Mouse (Mus musculus): ENCODE measurements at regions not wholly inside any gene's neighbourhood (a gene's known extent, or its start where the extent isn't known, plus 50 kb on each side); places are given as distances from the start of the nearest gene placed in this dataset.

DNA sequence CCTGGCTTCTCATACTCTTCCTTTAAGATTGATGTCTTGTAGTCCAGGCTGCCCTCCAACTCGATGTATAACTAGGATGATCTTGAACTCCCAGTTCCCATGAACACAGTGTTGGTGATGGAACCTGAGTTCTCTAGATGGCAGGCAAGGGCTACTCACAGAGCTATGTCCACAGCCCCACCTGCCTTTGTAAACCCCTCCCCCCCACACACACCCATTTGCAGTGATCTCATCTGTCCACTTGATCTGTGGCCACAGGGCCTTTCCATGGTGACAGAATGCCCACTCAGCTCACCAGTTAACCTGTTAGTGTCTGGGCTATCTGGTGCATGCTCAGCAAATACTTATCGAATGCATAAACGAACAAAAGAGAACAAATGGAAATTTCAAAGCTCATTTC, 176.4 kb downstream of the Nucb2 start:
- H3K27me3 ChIP-seq (ENCODE audit: control insufficient read depth, insufficient read depth, insufficient read length): no peaks in the 10 kb centered on the region
- no peaks in the 10 kb centered on the region for H3K36me3 ChIP-seq (ENCODE audit: control insufficient read depth, insufficient read depth)
- no peak overlapping the region for H3K4me3 ChIP-seq (ENCODE audit: insufficient read depth, poor library complexity, severe bottlenecking)
- H3K79me3 ChIP-seq (ENCODE audit: low read depth): no peaks in the 10 kb centered on the region
- no peak for TF ChIP-seq MAX (IDR thresholded peaks at IDR 0.05)
- TF ChIP-seq CTCF (IDR thresholded peaks at IDR 0.05; ENCODE audit: control insufficient read depth, insufficient read depth, insufficient read length): no peak
- no peak for TF ChIP-seq MYOD1 (IDR thresholded peaks at IDR 0.05; ENCODE audit: control insufficient read depth, insufficient read length, low read depth)
- no peak for TF ChIP-seq CEBPB (IDR thresholded peaks at IDR 0.05; ENCODE audit: low read depth)
- no peak for TF ChIP-seq MYOG (IDR thresholded peaks at IDR 0.05; ENCODE audit: control insufficient read depth, extremely low read depth, insufficient read length)
- TF ChIP-seq FOSL1 (IDR thresholded peaks at IDR 0.05; ENCODE audit: insufficient read depth, low read length, poor library complexity, severe bottlenecking): no peak
- no peak for TF ChIP-seq USF1 (IDR thresholded peaks at IDR 0.05; ENCODE audit: low read depth)
- no peaks in the 10 kb centered on the region for H3K79me2 ChIP-seq (ENCODE audit: control insufficient read depth, insufficient read depth)
- no peak overlapping the region for H3ac ChIP-seq (ENCODE audit: control insufficient read depth, insufficient read length, low read depth)

DNA sequence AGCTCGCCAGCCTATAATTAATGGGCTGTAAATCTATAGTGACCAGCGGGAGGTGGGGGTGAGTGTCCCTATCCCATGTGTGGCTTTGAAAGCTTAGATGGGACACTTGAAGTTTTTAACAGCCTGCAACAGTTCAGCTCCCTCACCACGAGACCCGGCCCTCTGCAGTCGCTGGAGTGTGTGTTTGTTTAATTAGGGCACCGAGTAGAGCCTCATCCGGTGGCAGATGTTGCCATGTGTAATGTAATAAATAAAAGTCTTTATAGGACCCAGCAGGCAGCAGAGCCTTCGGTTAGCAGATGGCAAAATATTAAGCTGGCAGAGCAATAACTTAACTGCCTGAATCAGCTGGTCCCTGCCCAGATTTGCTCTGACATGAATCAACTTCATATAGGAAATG, 177.1 kb downstream of the Nucb2 start:
- no peak for TF ChIP-seq MYOD1 (IDR thresholded peaks at IDR 0.05; ENCODE audit: control insufficient read depth, insufficient read length, low read depth)
- no peak for TF ChIP-seq USF1 (IDR thresholded peaks at IDR 0.05; ENCODE audit: low read depth)
- no peak for TF ChIP-seq FOSL1 (IDR thresholded peaks at IDR 0.05; ENCODE audit: insufficient read depth, low read length, poor library complexity, severe bottlenecking)
- TF ChIP-seq CEBPB (IDR thresholded peaks at IDR 0.05; ENCODE audit: low read depth): no peak
- no peak for TF ChIP-seq MAX (IDR thresholded peaks at IDR 0.05)
- no peak for TF ChIP-seq CTCF (IDR thresholded peaks at IDR 0.05; ENCODE audit: control insufficient read depth, insufficient read depth, insufficient read length)
- no peak for TF ChIP-seq MYOG (IDR thresholded peaks at IDR 0.05; ENCODE audit: control insufficient read depth, extremely low read depth, insufficient read length)
- Histone ChIP-seq H3K36me3 (ENCODE audit: control insufficient read depth, insufficient read depth) (no peaks in the 10 kb centered on the region), H3K27me3 (ENCODE audit: control insufficient read depth, insufficient read depth, insufficient read length) (no peaks in the 10 kb centered on the region), H3K79me3 (ENCODE audit: low read depth) (no peaks in the 10 kb centered on the region), H3K4me3 (ENCODE audit: insufficient read depth, poor library complexity, severe bottlenecking) (no peak overlapping the region), H3ac (ENCODE audit: control insufficient read depth, insufficient read length, low read depth) (no peak overlapping the region), H3K79me2 (ENCODE audit: control insufficient read depth, insufficient read depth) (no peaks in the 10 kb centered on the region)

DNA sequence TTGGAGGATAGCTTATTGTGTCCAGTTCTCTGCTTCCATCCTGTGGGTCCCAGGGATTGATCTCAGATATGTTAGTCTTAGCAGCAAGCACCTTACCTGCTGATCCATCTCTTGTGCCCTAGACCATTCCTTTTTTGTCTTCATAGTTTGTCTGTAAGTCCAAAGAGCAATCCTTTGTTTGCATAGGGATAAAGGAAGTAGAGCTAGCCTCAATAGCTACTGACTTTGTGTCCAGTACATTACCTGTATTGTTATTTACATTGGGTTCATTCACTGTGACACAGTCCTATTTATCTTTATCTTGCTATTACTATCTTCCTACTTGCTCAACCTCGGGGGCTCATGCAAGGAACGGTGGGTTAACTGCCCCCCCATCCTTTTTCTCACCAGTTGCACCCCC, 196.2 kb downstream of the Nucb2 start:
- Histone ChIP-seq H3K4me3 (ENCODE audit: insufficient read depth, poor library complexity, severe bottlenecking) (no peak overlapping the region), H3K79me3 (ENCODE audit: low read depth) (no peaks in the 10 kb centered on the region), H3K27me3 (ENCODE audit: control insufficient read depth, insufficient read depth, insufficient read length) (no peaks in the 10 kb centered on the region), H3ac (ENCODE audit: control insufficient read depth, insufficient read length, low read depth) (no peak overlapping the region), H3K36me3 (ENCODE audit: control insufficient read depth, insufficient read depth) (no peaks in the 10 kb centered on the region), H3K79me2 (ENCODE audit: control insufficient read depth, insufficient read depth) (no peaks in the 10 kb centered on the region)
- TF ChIP-seq MYOD1 (IDR thresholded peaks at IDR 0.05; ENCODE audit: control insufficient read depth, insufficient read length, low read depth) (no peak), CEBPB (IDR thresholded peaks at IDR 0.05; ENCODE audit: low read depth) (no peak), USF1 (IDR thresholded peaks at IDR 0.05; ENCODE audit: low read depth) (no peak), CTCF (IDR thresholded peaks at IDR 0.05; ENCODE audit: control insufficient read depth, insufficient read depth, insufficient read length) (no peak), FOSL1 (IDR thresholded peaks at IDR 0.05; ENCODE audit: insufficient read depth, low read length, poor library complexity, severe bottlenecking) (no peak), MYOG (IDR thresholded peaks at IDR 0.05; ENCODE audit: control insufficient read depth, extremely low read depth, insufficient read length) (no peak), MAX (IDR thresholded peaks at IDR 0.05) (no peak)

DNA sequence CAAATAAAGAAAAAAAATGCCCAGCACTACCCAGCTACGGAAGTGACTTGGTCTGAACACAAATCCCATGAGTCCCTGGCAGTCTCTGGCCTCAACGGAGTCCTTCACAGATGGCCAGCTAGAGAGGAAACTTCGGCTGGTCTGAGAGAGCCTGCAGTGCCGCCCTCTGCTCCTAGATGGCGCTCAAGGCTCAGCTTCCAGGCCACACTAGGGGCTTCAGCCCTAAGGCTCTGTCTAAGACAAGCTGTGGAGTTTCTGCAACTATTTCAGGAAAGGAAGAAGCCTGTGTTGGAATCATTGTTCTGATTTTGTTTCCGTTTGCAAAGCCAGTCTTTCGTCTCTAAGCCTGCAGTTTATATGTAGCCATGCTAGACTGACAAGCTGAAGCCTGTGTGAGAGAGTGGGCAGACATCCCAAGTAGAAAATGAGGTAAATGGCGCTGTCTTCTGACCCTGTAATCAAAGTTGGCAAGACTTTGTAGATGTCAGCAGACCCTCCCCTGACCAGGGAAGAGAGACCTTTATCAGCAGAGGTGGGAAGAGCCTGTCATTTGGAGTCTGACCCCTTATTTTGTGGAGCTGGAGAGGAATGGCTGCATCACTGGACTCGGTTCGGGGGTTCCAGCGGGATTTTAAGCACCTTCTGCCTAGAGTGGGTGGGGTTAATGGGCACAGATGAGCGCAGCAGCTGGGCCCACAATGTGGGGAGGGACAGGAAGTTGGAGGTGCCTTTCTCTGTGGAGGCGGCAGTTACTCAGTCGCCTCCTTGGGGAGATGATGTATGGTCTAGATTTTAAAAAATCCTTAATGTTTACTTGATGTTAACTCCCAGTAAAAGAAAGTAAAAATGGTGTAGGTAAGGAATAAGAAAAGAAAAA, 197.5 kb downstream of the Nucb2 start:
- TF ChIP-seq MYOD1 (IDR thresholded peaks at IDR 0.05; ENCODE audit: control insufficient read depth, insufficient read length, low read depth): no peak
- TF ChIP-seq CTCF (IDR thresholded peaks at IDR 0.05; ENCODE audit: control insufficient read depth, insufficient read depth, insufficient read length): no peak
- TF ChIP-seq CEBPB (IDR thresholded peaks at IDR 0.05; ENCODE audit: low read depth): no peak
- TF ChIP-seq FOSL1 (IDR thresholded peaks at IDR 0.05; ENCODE audit: insufficient read depth, low read length, poor library complexity, severe bottlenecking): no peak
- TF ChIP-seq MYOG (IDR thresholded peaks at IDR 0.05; ENCODE audit: control insufficient read depth, extremely low read depth, insufficient read length): no peak
- TF ChIP-seq MAX (IDR thresholded peaks at IDR 0.05): no peak
- no peak for TF ChIP-seq USF1 (IDR thresholded peaks at IDR 0.05; ENCODE audit: low read depth)

DNA sequence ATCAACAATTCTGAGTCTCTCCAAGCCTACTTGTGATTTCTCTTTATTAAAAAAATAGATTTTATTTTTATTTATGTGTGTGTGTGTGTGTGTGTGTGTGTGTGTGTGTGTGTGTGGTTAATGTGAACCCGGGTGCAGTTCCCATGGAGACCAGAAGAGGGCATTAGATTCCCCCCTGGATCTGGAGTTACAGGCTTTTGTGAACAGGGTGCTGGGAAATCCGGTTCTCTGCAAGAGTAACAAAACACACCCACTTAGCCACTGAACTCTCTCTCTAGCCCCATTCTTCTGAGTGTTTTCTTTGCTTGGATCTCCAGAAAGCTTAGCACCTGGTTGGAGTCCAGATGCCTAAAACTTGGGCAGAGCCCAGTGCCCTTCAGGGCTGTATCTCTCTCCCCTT, 198.4 kb downstream of the Nucb2 start:
- no peaks in the 10 kb centered on the region for H3K27me3 ChIP-seq (ENCODE audit: control insufficient read depth, insufficient read depth, insufficient read length)
- no peak for TF ChIP-seq MYOG (IDR thresholded peaks at IDR 0.05; ENCODE audit: control insufficient read depth, extremely low read depth, insufficient read length)
- no peak for TF ChIP-seq USF1 (IDR thresholded peaks at IDR 0.05; ENCODE audit: low read depth)
- TF ChIP-seq CTCF (IDR thresholded peaks at IDR 0.05; ENCODE audit: control insufficient read depth, insufficient read depth, insufficient read length): no peak
- TF ChIP-seq CEBPB (IDR thresholded peaks at IDR 0.05; ENCODE audit: low read depth): no peak
- no peak for TF ChIP-seq FOSL1 (IDR thresholded peaks at IDR 0.05; ENCODE audit: insufficient read depth, low read length, poor library complexity, severe bottlenecking)
- no peak for TF ChIP-seq MAX (IDR thresholded peaks at IDR 0.05)
- TF ChIP-seq MYOD1 (IDR thresholded peaks at IDR 0.05; ENCODE audit: control insufficient read depth, insufficient read length, low read depth): no peak
- H3ac ChIP-seq (ENCODE audit: control insufficient read depth, insufficient read length, low read depth): no peak overlapping the region

More for the DNA sequence above, 197.5 kb downstream of the Nucb2 start:
- no peaks in the 10 kb centered on the region for H3K36me3 ChIP-seq (ENCODE audit: control insufficient read depth, insufficient read depth)
- H3K4me3 ChIP-seq (ENCODE audit: insufficient read depth, poor library complexity, severe bottlenecking): no peak overlapping the region
- H3ac ChIP-seq (ENCODE audit: control insufficient read depth, insufficient read length, low read depth): no peak overlapping the region
- H3K79me3 ChIP-seq (ENCODE audit: low read depth): no peaks in the 10 kb centered on the region
- H3K79me2 ChIP-seq (ENCODE audit: control insufficient read depth, insufficient read depth): no peaks in the 10 kb centered on the region
- H3K27me3 ChIP-seq (ENCODE audit: control insufficient read depth, insufficient read depth, insufficient read length): no peaks in the 10 kb centered on the region

More for the DNA sequence above, 198.4 kb downstream of the Nucb2 start:
- H3K4me3 ChIP-seq (ENCODE audit: insufficient read depth, poor library complexity, severe bottlenecking): no peak overlapping the region
- no peaks in the 10 kb centered on the region for H3K36me3 ChIP-seq (ENCODE audit: control insufficient read depth, insufficient read depth)
- no peaks in the 10 kb centered on the region for H3K79me3 ChIP-seq (ENCODE audit: low read depth)
- H3K79me2 ChIP-seq (ENCODE audit: control insufficient read depth, insufficient read depth): no peaks in the 10 kb centered on the region

All from C2C12 (cell line).